Mouse (Mus musculus): ENCODE data around the gene Ift140.
"Not testable (repeated sequence)": the region's sequence is repeated elsewhere in the genome, so short reads cannot be mapped to it uniquely, and the experiment has no call there.

The Ift140 gene

DNA sequence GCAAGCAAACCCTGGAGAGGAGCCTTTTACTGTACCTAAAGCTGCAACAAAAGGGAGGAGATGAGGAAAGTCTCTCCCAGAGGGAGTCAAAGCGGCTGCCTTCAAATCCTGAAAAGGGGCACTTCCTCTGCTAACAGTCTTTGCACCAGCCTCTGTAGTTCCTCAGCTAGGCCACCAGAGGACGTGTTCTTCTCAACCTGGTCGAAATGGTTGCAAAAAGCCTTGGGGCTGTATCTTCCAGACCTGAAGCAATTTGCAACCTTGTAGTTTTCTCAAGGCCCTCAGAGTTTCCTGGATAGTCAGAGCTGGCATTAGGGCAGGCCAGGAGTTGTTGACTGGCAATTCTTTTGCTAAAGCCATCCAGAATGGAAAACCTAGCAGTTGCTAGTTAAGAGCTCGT lies 101.4 kb downstream of the Ift140 start:
- DNase-seq (ENCODE audit: low spot score) = no peak

DNA sequence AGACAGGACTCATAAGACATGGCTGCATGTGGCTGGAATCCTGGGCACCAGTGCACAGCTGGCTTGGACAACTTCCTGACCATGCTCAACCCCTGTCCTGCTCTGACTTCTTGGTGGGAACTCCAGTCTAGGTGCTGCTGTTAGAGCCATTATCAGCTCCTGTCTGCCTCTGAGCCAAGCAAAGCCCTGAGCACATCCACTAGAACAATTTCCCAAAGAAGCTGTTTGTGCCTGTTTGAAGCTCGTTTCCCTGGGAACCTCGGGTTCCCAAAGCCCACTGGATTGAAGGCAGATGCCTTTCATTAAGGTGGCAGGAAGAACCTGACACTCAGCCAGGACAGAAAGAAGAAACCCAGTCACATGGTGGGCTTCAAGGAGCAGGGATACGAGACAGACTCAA lies 104.5 kb downstream of the Ift140 start, which contains the start of gene Ptx4:
Ptx4 (plus strand) TSS at position 355 of the 400 bp plus-strand sequence.
- no peak for DNase-seq (ENCODE audit: low spot score)

DNA sequence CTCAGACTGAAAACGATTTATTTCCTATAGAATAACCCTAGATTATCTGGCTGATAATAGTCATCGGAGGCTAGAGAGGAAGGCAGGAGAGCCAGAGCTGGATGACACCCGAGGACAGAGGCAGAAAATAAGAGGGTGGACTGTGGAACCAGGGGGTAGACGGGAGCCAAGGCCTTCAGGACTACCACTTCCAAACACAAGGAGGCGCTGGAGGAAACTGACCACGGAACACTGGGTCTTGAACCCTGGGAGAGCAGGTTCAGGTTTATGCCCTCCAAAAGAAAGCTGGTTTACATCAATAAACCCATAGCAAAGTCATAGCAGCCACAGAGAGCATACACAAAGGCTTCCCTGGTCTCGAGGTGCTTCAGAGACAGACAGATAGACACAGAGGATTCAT lies 108.1 kb downstream of the Ift140 start:
- no peak for DNase-seq (ENCODE audit: low spot score)

DNA sequence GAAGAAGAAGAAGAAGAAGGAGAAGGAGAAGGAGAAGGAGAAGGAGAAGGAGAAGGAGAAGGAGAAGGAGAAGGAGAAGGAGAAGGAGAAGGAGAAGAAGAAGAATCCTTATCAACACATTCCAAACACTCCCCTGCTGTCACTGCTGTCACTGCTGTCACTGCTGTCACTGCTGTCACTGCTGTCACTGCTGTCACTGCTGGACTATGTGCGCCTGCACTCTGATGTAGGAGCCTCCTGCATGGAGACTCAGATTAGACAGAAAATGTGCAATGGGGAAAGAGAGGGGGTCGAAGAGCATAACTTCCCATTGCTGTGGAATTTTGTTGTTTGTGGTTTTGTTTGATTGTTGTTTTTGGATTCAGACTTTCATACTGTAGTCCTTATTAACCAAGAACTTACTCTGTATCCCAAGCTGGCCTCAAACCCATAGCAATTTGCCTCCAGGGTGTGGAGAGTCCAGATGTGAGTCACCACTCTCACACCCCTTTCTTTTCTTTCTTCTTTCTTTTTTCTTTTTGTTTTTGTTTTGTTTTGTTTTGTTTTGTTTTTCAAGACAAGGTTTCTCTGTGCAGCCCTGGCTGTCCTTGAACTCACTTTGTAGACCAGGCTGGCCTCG lies 109.7 kb downstream of the Ift140 start:
- not testable (repeated sequence) for DNase-seq (ENCODE audit: low spot score)

DNA sequence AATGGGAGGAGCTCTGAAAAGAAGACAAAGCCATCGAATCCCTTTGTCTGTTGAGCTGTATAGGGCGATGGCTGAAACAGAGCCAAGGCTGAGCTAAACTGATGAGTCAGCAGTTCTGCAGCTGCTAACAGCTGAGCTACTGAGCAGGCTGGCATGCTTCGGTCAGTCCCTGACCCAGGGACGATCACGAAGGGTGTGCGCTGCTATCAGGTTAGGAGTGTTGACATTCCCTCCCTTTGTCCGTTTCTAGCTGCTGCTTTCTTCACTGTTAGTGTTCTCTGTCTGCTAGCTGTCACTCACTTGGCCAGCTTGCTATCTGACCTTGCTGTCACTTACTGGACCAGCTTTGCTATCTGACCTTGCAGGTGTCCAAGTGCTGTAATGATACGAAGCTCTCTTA lies 111.2 kb downstream of the Ift140 start:
- DNase-seq (ENCODE audit: low spot score) = peak; percentile 47

DNA sequence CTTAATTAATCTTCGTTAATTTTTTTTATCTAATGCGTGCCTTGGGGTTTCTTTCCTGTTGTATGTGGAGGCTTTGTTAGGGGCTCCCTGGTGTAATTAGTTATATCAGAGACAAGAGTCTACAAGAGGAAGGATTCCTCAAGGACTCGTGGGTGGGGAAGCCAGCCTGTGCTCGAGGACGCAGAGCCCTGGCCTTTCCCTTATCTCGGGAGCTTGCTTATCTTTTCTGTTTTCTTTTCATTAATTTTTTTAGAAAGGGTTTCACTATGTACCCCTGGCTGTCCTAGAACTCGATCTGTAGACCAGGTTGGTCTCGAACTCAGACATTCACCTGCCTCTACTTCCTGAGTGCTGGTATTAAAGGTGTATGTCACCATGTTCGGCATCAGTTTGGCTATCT lies 111.8 kb downstream of the Ift140 start:
- no peak for DNase-seq (ENCODE audit: low spot score)

DNA sequence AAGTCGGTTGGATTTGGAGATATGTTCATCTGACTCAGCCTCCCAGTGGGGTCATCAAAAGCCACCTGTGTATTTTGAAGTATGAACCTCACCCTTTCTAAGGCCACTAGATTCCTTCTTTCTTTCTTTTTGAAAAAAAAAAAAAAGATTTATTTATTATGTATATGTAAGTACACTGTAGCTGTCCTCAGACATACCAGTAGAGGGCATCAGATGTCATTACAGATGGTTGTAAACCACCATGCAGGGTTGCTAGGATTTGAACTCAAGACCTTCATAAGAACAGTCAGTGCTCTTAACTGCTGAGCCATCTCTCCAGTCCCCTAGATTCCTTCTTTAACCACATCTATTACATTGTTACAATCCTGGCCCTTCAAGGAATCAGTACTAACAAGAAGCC lies 114.2 kb downstream of the Ift140 start:
- DNase-seq (ENCODE audit: low spot score) = no peak

DNA sequence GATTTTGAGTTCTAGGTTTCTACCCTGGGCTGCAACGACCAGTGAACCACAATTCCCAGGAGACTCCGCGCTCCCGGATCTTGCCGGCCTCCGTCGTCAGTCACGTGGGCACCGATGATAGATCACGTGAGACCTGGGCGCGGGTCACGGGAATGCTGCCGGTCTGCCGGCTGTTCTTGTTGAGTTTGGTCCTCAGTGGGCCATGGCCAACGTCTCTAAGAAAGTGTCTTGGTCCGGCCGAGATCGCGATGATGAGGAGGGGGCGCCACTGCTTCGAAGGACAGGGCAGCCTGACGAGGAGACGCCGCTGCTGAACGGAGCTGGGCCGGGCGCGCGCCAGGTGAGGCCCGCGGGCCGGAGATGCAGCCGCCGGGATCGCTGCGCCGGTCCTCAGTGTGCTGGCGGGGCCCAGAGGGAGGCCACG lies 117.4 kb downstream of the Ift140 start, which contains the start of gene Clcn7:
Clcn7 (plus strand) TSS at position 117 of the 424 bp plus-strand sequence.
- DNase-seq (ENCODE audit: low spot score) = peak; percentile 97

DNA sequence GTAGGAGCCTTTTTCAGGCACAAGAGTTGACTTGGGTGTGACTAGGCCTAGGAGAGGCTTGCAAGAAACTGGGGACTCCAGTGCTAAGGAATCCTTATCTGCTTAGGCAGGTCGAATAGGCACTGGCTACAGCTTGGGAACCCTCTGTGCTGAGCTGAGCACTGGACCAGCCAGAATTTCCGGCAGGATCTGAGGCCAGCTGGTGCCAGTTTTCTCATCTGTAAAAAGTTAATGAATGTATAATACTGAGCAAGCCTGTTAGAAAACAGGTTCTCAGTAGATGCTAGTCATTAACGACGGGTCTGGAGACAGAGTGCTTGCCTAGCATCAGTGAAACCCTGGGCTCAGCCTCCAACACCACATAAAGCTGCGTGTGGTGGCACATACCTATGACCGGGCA lies 119.7 kb downstream of the Ift140 start:
- DNase-seq (ENCODE audit: low spot score) = no peak

DNA sequence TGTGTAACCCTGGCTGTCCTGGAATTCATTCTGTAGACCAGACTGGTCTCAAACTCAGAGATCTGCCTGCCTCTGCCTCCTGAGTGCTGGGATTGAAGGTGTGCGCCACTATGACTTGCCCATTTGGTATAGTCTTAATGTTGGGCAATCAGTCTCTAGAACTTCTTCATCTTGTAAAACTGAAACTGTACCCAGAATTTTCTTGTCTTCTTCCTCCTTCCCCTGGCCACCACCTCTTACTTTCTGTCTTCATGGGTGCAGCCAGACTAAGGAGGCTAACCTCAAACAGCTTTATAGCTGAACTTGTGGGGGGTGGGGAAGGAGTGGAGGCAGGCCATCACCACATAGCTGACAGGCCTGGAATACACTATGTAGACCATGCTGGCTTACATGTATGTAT lies 122.9 kb downstream of the Ift140 start:
- no peak for DNase-seq (ENCODE audit: low spot score)

DNA sequence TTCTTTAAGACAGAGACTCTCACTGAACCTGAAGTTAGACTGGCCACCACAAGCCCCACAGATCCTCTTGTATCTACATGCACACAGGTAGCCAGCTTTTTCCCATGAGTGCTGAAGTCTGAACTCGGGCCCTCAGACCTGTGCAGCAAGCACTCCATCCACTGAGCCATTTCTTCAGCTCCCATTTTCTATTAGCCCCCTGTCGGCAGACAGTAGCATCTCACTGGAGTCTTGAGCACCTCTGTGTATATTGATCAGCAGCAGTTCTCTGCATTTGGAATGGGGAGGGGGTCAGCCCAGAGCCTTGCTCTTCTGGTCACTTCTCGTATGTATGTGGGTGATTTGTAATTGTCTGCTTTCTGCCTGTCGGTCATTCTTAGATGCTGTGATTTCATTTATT lies 124.1 kb downstream of the Ift140 start:
- no peak for DNase-seq (ENCODE audit: low spot score)

All from adipocyte (in vitro differentiated cells).